Mouse (Mus musculus): Measurements from ENCODE around the gene Tcf7l2. TPM values are rescaled to one million over a fixed set of nuclear protein-coding genes. Genes with fewer than 3 reads are reported as not detected.

The Tcf7l2 gene
- total RNA-seq (2014; fragmentation: Nextera tagmentation): 9.3 and 11.7 TPM in 2 replicates
- 0.73 and 2.9 TPM in 2 replicates for total RNA-seq (2017)

GRCm38 (mm10) chr19:55741439-55741928, at the start of gene Tcf7l2:
Gene Tcf7l2, plus strand, starts transcription at chr19:55741820.
- ATAC-seq (replicated peaks; ENCODE audit: poor library complexity, severe bottlenecking): peak; percentile 68

GRCm38 (mm10) chr19:55694651-55695050, 47.0 kb upstream of the Tcf7l2 start:
- ATAC-seq (replicated peaks; ENCODE audit: poor library complexity, severe bottlenecking): no peak

GRCm38 (mm10) chr19:55695418-55695817, 46.2 kb upstream of the Tcf7l2 start:
- no peak for ATAC-seq (replicated peaks; ENCODE audit: poor library complexity, severe bottlenecking)

GRCm38 (mm10) chr19:55698892-55699291, 42.7 kb upstream of the Tcf7l2 start:
- ATAC-seq (replicated peaks; ENCODE audit: poor library complexity, severe bottlenecking): no peak

GRCm38 (mm10) chr19:55700214-55700568, 41.4 kb upstream of the Tcf7l2 start:
- ATAC-seq (replicated peaks; ENCODE audit: poor library complexity, severe bottlenecking): no peak

GRCm38 (mm10) chr19:55700569-55701282, 40.9 kb upstream of the Tcf7l2 start:
- ATAC-seq (replicated peaks; ENCODE audit: poor library complexity, severe bottlenecking): peak; percentile 78

GRCm38 (mm10) chr19:55701283-55701633, 40.4 kb upstream of the Tcf7l2 start:
- no peak for ATAC-seq (replicated peaks; ENCODE audit: poor library complexity, severe bottlenecking)

- no peak for ATAC-seq (replicated peaks; ENCODE audit: poor library complexity, severe bottlenecking)
Observed at GRCm38 (mm10) chr19:55702081-55702480, 39.5 kb upstream of the Tcf7l2 start.

- no peak for ATAC-seq (replicated peaks; ENCODE audit: poor library complexity, severe bottlenecking)
Observed at GRCm38 (mm10) chr19:55702716-55703115, 38.9 kb upstream of the Tcf7l2 start.

GRCm38 (mm10) chr19:55704071-55704470, 37.5 kb upstream of the Tcf7l2 start:
- ATAC-seq (replicated peaks; ENCODE audit: poor library complexity, severe bottlenecking): no peak

GRCm38 (mm10) chr19:55706300-55706699, 35.3 kb upstream of the Tcf7l2 start:
- ATAC-seq (replicated peaks; ENCODE audit: poor library complexity, severe bottlenecking): no peak

- ATAC-seq (replicated peaks; ENCODE audit: poor library complexity, severe bottlenecking): no peak
Observed at GRCm38 (mm10) chr19:55706806-55707205, 34.8 kb upstream of the Tcf7l2 start.

- no peak for ATAC-seq (replicated peaks; ENCODE audit: poor library complexity, severe bottlenecking)
Observed at GRCm38 (mm10) chr19:55708031-55708554, 33.5 kb upstream of the Tcf7l2 start.

GRCm38 (mm10) chr19:55710841-55711240, 30.8 kb upstream of the Tcf7l2 start:
- no peak for ATAC-seq (replicated peaks; ENCODE audit: poor library complexity, severe bottlenecking)

GRCm38 (mm10) chr19:55711701-55712100, 29.9 kb upstream of the Tcf7l2 start:
- no peak for ATAC-seq (replicated peaks; ENCODE audit: poor library complexity, severe bottlenecking)

- no peak for ATAC-seq (replicated peaks; ENCODE audit: poor library complexity, severe bottlenecking)
Observed at GRCm38 (mm10) chr19:55712678-55713077, 28.9 kb upstream of the Tcf7l2 start.

- peak; percentile 96 for ATAC-seq (replicated peaks; ENCODE audit: poor library complexity, severe bottlenecking)
Observed at GRCm38 (mm10) chr19:55714015-55714414, 27.6 kb upstream of the Tcf7l2 start.

- ATAC-seq (replicated peaks; ENCODE audit: poor library complexity, severe bottlenecking): no peak
Observed at GRCm38 (mm10) chr19:55714665-55715064, 27.0 kb upstream of the Tcf7l2 start.

GRCm38 (mm10) chr19:55719083-55719482, 22.5 kb upstream of the Tcf7l2 start:
- ATAC-seq (replicated peaks; ENCODE audit: poor library complexity, severe bottlenecking): no peak

- no peak for ATAC-seq (replicated peaks; ENCODE audit: poor library complexity, severe bottlenecking)
Observed at GRCm38 (mm10) chr19:55719524-55720408, 21.9 kb upstream of the Tcf7l2 start.

All from granulocyte monocyte progenitor cell, adult 5-6 weeks (primary cell).